Mouse (Mus musculus) cerebellum, adult 2 months (tissue): ENCODE data around the gene Ostc.

Source experiments
- CTCF ChIP-seq: fragments of 200-500 bp; IDR thresholded peaks from 2 replicates; pipeline ENCODE4 v1.5.1; 2011; ENCODE audit warnings: low read depth, mild to moderate bottlenecking, control low read depth, low read length, moderate library complexity, borderline replicate concordance; ENCODE audit not compliant: insufficient read depth
- POLR2A ChIP-seq: fragments of 200-500 bp; IDR thresholded peaks from 2 replicates; pipeline ENCODE4 v1.6.1; 2011; ENCODE audit warnings: low read length, control low read depth, borderline replicate concordance; ENCODE audit not compliant: insufficient read depth

DNA sequence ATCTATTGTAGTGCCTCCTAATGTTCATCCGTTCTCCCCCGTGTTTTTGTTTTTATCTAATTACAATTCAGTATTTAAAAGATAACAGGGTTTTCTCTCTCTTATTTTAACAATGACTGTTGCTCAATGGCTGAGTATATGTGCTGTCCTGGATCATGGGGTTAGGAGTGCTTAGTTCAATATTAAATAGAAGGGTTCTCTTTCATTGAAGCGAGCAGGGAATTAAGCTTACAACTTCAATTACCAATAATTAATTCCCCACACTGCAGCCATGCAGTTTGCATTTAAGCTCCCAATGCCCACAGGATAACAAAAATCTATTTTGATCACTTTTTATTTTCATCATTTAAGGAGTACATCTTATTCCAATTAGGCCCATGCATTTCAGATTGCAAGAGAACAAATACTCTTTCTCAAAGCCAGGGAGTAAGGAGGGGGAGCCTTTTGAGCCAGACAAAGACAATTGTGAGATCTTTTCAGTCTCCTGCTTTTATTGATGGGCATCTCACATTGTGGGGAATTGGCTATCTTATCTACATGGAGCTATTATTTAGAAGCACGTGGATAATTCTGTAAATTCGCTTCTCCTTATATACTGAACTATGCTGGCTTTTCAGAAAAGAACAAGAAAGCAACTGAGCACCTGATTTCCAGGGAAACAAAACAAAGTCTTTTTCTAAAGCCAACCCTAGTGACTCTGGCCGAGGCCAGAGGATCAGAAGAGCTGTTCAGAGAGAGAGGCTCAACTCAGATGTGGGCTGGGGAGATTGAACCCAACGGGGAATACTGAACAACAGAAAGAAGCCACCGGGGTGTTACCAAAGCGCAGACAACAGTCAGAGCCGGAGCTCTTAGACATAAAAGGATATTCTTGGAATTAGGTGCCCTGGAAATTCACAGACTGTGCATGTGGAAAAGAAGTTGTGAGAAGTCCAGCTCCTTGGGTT lies 37.7 kb upstream of the Ostc start:
- TF ChIP-seq CTCF = no peak
- no peak for TF ChIP-seq POLR2A
